Mouse (Mus musculus): ENCODE measurements around the gene Mrgprg. TPM values are rescaled to one million over a fixed set of nuclear protein-coding genes. Genes with fewer than 3 reads are reported as not detected.
A peak's percentile ranks its signal among the peaks of the same experiment; 100 is the strongest.

The Mrgprg gene
- total and polyA plus RNA-seq, 3 experiments = 1.1 to 3.7 (median 2.9) TPM

DNA sequence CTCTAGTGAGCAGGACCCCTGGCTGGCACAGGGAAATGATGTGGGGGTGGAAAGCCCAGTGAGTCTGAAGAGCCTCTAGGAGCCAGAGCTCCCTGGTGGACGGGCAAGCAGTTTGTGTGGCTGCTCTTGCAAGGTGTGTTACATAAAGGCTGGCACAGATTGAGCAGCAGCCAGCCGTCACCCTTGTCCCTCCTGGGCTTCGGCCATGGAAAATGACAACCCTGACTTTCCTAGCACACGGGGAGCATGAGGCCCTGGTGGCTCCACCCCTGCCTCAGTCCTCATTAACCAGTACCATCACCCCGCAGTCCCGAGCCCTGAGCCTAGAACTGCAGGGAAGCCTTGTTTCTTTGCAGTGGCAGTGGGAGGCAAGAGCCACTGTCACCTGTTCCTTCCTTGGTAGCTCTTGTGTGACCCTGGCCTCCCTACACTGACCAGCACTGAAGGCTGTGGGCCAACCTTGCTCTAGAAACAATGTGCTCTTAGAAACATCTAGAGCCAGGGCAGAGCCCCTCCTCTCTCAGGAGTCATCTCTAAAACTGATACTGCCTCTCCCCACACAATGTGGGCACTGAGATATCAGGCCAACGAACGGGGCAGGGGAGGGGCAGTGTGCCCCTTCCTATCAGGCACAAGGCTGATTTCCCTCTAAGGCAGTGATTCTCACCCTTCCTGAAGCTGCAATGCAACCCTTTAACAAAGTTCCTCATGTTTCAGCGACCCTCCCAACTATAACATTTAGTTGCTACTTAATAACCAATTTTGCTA, 11.3 kb downstream of the Mrgprg start:
- peak; percentile 45 for DNase-seq

GRCm38 (mm10) chr7:143753990-143754715, 12.6 kb downstream of the Mrgprg start:
- peak; percentile 60 for DNase-seq

GRCm38 (mm10) chr7:143752606-143753005, 14.2 kb downstream of the Mrgprg start:
- peak; percentile 46 for DNase-seq

- peak; percentile 29 for DNase-seq
Measured at GRCm38 (mm10) chr7:143752056-143752455, 14.7 kb downstream of the Mrgprg start.

- no peak for DNase-seq
Measured at GRCm38 (mm10) chr7:143751380-143751779, 15.4 kb downstream of the Mrgprg start.

- no peak for DNase-seq
Measured at GRCm38 (mm10) chr7:143749045-143749444, 17.7 kb downstream of the Mrgprg start.

DNA sequence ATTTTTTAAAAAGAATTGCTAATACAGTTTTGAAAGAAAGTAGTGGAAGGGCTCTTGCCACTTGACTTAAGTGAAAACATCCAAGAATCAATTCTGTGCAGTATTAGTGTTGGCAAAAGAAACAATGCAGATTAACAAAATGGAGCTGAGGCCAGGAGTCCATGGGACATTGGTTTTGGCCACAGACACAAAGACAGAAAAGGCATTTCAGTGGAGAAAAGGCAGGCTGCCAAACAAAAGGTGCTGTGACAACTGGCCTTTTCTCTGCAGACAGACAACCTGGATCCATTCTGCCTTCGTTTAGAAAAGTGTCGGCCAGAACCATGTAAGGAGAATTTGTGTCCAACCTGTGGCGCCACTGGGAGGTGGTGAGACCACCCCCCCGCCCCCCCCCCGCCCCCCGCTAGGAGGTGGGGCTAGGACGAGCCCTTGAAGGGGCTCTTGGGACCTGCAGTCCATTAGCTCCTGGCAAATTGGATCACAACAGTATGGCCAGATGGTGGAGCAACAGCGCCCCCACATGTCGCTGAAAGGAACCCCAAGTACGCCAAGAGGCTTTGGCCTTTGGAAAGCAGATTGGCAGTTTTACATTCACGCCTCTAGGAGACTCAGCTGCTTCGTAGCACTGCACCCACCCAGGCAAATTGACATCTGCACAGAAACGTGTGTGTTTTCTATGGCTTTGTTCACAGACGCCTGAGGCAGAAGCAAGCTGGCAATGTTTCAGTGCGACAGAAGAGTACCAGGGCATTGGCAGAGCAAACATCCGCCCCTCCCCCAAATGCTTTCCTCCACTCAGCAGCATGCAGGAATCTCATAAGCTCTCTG, 18.5 kb downstream of the Mrgprg start:
- DNase-seq = peak; percentile 88

- DNase-seq = no peak
Measured at GRCm38 (mm10) chr7:143740653-143741052, 26.1 kb downstream of the Mrgprg start.

DNA sequence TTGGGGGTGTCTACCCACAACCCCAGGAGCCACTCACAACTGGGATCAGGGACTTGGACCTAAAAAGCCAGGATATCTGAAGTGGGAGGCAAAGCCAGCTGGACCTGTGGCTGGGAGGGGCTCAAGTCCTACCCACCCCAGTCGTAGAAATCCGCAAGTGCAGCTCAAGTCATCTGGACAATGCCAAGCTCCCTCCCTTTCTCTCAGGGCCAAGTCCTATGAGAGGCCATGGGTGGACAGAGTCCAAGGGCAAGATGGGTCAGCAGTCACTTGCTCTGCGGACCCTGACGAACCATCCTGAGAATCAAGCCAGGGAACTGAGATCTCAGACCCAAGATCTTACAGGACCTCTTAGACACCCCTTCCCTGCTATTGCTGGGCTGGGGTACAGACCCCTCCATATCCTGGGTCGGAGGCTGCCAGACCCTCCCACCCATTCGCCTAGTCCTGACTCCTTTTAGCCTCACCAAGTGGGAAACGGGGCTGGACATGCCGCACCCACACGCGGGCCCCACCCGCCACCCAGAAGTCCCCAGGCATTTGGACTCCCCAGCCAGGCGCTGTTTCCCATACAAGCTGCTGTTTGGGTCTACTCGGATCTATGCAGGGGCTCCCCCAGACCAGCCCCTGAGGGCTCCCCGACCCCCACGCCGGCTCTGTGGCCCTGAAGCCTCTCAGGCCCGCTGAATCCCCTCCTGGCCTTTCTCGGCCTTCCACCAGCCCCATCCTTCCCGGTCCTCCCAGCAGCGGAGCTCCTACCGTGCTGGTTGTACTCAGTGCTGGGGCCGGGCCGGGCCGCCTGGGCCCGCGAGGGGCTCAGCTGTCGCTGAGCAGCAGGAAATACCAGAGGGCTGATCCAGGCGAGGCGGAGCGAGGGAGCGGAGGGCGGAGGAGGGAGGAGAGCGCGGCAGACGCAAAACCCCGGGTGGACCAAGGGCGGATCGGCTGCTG, 27.0 kb downstream of the Mrgprg start:
- DNase-seq = peak; percentile 92

- DNase-seq = no peak
Measured at GRCm38 (mm10) chr7:143738601-143739006, 28.2 kb downstream of the Mrgprg start.

GRCm38 (mm10) chr7:143738194-143738593, 28.6 kb downstream of the Mrgprg start:
- no peak for DNase-seq

DNA sequence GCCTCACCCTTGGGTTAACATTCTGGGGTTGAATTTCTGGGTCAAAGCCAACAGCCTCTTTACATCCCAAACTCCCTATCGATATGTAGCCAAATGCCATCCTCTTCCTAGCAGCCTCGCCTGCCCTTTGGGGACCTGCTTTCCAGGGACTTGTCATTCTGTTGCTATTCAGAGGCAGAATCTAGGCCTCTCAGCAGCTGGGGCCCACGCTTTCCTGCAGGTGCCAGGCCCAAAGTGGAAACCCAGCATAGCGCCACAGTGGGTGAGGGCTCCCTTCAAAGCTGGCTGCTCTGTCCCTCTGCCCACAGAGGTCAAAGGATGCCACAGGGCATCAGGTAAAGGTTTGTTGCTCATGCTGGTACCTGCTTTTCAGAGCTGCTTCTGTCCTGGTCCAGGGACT, 33.0 kb downstream of the Mrgprg start:
- DNase-seq = no peak

GRCm38 (mm10) chr7:143729886-143730285, 36.9 kb downstream of the Mrgprg start:
- no peak for DNase-seq

GRCm38 (mm10) chr7:143726396-143726795, 40.4 kb downstream of the Mrgprg start:
- no peak for DNase-seq

- DNase-seq = no peak
Measured at GRCm38 (mm10) chr7:143723841-143724240, 43.0 kb downstream of the Mrgprg start.

DNA sequence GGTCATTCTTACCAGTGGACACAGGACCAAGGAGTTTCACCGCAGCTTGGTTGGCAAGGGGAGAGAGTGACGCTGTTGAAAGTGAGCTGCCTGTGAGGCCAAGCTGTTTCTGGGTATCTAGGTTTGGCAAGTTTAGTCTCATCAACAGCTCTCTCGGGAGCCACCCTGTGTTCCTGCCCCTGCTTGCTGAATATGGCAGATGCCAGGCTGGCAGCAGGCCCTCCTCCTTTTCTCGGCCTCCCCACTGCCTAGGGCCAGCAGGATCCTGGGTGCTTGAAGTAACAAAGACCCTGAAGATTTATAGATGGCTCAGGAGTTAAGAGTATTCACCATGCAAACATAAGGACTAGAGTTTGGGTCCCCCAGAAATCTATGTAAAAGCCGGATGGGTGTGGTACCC, 44.1 kb downstream of the Mrgprg start:
- DNase-seq = peak; percentile 20

- no peak for DNase-seq
Measured at GRCm38 (mm10) chr7:143717811-143718210, 49.0 kb downstream of the Mrgprg start.

Data from adrenal gland, adult 2 months (tissue).